Mouse (Mus musculus) embryo, embryonic 11 days (tissue): ENCODE data around the gene Prim2.

Experiments
- DNase-seq: peaks from one replicate; pipeline ENCODE4 v3.0.0-alpha.2; 2015

Prim2 gene

DNA sequence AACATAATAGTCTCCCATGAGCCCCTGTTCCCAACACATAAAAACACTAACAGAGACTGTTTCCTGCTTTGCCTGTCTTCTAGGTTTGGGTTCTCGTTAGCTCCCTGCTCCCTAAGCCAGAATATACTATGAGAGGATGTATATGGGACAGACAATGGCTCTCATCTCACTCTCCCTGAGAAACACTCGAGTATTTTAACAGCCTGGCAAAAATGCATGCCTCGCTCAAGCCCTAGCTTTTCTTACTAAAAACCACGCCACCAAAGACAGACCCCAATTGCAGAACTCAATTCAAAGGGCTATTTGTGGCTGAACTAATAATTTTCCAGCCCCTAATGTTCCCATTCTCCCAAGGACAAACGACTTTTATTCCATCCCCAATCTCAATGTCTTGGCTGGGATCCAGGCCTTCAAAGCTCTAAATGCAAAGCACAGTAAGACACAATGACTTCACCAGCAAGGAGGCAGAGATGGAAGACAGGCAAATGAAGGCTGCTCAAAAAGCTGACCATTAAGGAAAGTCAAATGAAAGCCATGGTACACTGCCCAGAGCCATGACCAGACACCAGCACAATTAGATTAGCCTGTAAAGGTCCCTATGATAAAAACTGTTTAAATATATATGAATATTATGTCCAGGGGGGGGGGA is 70.5 kb downstream of the Prim2 start:
- DNase-seq, result no peak

GRCm38 (mm10) chr1:33597043-33597442 is 72.6 kb downstream of the Prim2 start:
- no peak for DNase-seq

- DNase-seq, result no peak
Observed at GRCm38 (mm10) chr1:33595936-33596335, 73.7 kb downstream of the Prim2 start.

GRCm38 (mm10) chr1:33594966-33595365 is 74.6 kb downstream of the Prim2 start:
- no peak for DNase-seq

DNA sequence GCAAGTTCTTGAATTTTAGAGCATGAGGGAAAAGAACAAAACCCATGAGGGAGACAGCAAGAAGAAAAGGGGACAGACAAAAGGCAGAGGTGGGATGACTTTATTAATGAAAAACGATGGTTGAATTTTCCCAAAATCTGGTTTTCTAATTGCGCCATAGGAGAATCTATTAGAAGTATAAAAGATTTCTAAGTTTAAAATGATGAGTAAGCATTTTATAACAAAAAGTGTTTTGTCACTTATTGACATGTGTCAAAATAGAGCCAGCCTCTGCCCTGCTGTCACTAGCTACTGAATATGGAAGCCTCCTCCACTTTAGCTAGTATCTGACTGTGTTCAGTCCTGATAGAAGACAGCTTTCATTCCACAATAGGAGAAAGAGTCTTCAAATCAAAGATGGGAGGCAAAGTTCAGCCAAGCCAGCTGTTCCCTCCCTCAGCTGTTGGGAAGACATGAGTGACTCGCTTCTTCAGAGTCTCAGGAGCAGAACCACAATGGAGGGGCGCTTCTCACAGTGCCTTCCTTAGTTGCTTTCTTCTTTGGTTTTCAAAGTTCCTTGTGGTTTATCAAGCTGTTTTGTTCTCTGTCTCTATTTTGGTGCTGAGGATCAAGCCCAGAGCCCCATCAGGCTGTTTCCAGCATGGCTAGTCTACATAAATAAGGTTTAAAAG is 75.7 kb downstream of the Prim2 start:
- no peak for DNase-seq

- no peak for DNase-seq
Observed at GRCm38 (mm10) chr1:33591997-33592608, 77.5 kb downstream of the Prim2 start.

GRCm38 (mm10) chr1:33590556-33591411 is 78.8 kb downstream of the Prim2 start:
- DNase-seq, result no peak

DNA sequence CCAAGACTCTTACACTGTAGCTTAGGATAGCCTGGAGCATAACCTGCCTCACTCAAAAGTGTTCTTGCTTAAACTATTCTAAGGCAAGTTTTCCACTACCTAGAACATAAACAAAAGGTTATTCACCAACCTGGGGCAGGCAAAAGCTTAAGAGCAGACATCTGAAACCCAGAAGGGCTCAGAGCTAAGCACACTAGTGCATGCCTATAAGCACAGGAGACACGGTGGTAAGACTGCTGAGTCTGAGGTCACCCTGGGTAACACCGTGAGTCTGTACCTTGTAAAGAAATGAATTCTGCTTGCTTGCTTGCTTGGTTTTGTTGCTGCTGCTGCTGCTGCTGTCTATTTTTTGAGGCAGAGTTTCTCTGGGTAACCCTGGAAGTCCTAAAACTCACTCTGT is 80.1 kb downstream of the Prim2 start:
- DNase-seq, result no peak

GRCm38 (mm10) chr1:33588557-33588956 is 81.0 kb downstream of the Prim2 start:
- DNase-seq, result no peak

DNA sequence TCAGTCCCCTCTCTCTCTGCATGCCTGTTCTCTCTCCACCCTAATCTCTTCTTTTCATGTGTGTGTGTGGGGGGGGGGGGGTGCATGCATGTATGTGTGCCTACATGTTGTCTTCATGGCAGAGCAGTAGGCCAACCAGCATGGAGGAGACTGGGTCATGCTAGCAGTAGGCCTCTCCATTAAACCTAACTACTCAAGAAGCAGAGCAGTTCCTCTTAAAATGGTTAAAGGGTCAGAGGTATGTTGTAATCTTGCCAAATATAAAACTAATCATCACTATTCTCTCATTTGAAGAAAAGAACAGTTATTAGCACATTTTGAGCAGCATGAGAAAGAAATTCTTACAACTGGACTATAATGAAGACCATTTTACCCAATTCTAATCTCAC is 85.0 kb downstream of the Prim2 start:
- DNase-seq, result no peak

DNA sequence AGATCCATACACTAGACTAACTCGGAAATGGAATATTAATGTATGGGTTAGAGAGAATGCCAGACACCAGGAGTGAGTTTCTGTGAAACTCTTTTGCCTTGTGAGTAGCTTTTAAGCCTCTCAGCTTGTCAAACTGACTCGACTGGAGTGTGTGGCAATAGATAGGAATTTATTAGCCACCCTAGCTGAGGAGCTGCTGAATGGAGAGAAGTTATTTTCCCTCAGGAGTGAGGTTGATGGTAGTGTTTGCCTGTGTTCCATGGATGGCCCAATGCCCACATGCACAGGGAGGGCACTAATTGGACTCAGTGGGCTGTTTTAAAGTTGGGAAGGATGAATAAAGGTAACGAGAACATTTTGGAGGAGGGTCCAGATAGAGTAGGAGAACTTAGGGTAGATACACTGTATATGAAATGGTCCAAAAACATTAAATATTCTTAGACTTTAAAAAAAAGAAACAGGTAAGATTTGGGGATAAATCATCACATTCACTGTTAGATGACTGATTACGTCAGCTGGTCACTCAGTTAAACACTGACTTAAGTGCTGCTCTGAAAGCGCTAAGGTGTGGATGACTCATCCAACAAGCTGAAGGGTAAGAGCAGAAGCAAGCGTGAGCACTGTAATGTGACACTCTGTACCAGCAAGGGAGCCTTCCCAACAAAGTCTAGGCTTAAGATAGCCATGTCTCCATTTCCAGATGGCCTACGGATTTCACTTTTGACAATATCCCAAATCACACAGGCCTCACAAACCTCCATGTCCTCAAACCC is 85.6 kb downstream of the Prim2 start:
- DNase-seq, result no peak

DNA sequence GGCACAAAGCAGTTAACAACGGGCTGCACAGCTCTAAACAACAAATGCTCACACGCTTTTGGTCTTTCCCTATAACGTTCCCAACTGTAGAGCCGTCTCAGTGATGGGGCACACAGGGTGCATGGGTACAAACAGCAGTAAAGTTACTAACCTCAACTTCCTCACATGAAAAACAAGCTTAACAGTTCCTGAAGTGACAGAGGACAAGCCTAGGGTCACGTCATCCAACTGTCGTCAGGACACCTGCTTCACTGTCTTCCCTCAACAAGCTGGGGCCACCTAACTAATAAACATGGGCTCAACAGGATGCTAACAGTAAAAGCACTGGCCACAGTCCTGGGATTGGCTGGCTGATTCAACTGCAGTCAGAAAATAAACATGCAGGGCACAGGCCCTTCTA is 91.0 kb downstream of the Prim2 start:
- no peak for DNase-seq

GRCm38 (mm10) chr1:33574459-33574858 is 95.1 kb downstream of the Prim2 start:
- no peak for DNase-seq

- DNase-seq, result peak; percentile 37
Observed at GRCm38 (mm10) chr1:33565764-33566401, 103.7 kb downstream of the Prim2 start.

GRCm38 (mm10) chr1:33564032-33564431 is 105.6 kb downstream of the Prim2 start:
- DNase-seq, result no peak

GRCm38 (mm10) chr1:33563611-33564010 is 106.0 kb downstream of the Prim2 start:
- DNase-seq, result no peak

GRCm38 (mm10) chr1:33556638-33557037 is 113.0 kb downstream of the Prim2 start:
- no peak for DNase-seq

DNA sequence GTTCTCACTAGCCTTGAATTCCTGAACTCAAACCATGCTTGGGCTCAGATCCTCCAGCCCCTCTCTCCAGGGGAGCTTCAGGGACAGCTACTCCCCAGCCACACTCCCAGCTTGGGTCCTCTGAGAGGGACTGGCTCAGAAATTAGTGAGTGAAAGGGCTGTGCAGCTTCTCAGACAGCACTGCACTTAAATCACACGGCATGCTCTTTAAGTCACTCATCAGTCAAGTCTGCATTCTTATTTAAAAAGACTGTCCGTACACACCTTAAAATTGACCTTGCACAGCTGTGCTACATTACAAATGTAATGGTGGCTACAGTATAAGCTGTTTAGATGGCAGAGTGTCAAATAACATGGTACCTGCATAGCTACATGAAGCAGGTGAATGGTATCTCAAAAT is 114.0 kb downstream of the Prim2 start:
- no peak for DNase-seq

DNA sequence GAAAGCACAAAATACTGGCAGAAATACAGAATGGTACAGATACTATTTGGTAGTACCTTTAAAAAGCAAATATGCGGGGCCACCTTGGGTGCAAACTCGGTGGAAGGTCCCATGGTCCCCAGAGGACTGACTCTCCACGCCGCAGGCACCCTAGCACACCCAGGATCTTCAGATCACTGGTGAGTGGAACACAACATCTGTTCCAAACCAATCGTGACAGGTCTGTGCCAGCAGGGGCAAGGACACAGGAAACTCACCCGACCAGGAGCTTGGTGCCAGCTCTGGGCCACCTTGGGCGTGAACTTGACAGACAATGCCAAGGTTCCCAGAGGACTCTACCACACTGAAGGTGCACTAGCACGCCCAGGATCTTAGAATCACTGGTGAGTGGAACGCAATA is 118.2 kb downstream of the Prim2 start:
- no peak for DNase-seq

GRCm38 (mm10) chr1:33541708-33542107 is 127.9 kb downstream of the Prim2 start:
- DNase-seq, result no peak

DNA sequence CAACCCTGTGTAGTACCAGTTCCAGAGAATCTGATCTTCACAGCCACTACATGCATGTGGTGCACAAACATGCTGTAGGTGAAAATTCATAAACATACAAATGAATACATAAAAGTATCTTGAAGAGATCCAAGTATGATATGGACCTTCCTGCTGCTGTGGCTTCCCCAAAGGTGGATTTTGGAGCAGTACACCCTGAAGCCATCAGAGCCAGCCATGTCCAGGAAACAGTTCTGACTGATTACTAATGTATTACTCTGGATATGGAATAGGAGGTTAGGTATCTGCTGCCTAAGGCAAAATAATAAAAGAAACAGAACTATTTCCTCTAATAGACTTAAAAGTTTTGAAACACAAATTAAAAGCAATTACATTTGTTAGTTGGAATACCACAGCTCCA is 131.6 kb downstream of the Prim2 start:
- no peak for DNase-seq
